Mouse (Mus musculus): Measurements from ENCODE around the gene Tert. TPM values are rescaled to one million over a fixed set of nuclear protein-coding genes. Genes with fewer than 3 reads are reported as not detected.

Tert gene
- polyA plus RNA-seq, 1 experiment, result 6.4 TPM

GRCm38 (mm10) chr13:73603522-73604155 is 23.1 kb upstream of the Tert start, which contains the start of gene Clptm1l:
TSS of gene Clptm1l (plus strand) at chr13:73604006.
- H3K27ac ChIP-seq (ENCODE audit: insufficient read depth, low read depth, low read length), result peak within 1 kb of the TSS; percentile 91
- TF ChIP-seq POLR2A (IDR thresholded peaks at IDR 0.05; ENCODE audit: low read depth, low read length), result peak; percentile 39
- TF ChIP-seq CTCF (conservative IDR thresholded peaks at IDR 0.05; ENCODE audit: insufficient read depth, insufficient read length, low read depth, low read length), result no peak
- no peaks in the 10 kb centered on the region for H3K36me3 ChIP-seq (ENCODE audit: control insufficient read depth, insufficient read depth, low read length)
- H3K4me3 ChIP-seq (ENCODE audit: insufficient read depth, low read depth, low read length), result peak within 1 kb of the TSS; percentile 95
- under 1% methylated on average over 53 of the region's 53 CpGs for WGBS
- no peaks in the 10 kb centered on the region for H3K27me3 ChIP-seq (replicated peaks; ENCODE audit: control insufficient read depth, insufficient read depth, low read length)
- DNase-seq, result peak; percentile 98
- peaks cover 10% of the 10 kb centered on the region for H3K4me1 ChIP-seq (ENCODE audit: control insufficient read depth, insufficient read depth, low read length)

- no peak overlapping the region for H3K27ac ChIP-seq (ENCODE audit: insufficient read depth, low read depth, low read length)
- no peaks in the 10 kb centered on the region for H3K36me3 ChIP-seq (ENCODE audit: control insufficient read depth, insufficient read depth, low read length)
- 2% methylated on average over 39 of the region's 39 CpGs for WGBS
- peak; percentile 3 for DNase-seq
- peaks cover 10% of the 10 kb centered on the region for H3K4me1 ChIP-seq (ENCODE audit: control insufficient read depth, insufficient read depth, low read length)
- no peaks in the 10 kb centered on the region for H3K27me3 ChIP-seq (replicated peaks; ENCODE audit: control insufficient read depth, insufficient read depth, low read length)
- TF ChIP-seq CTCF (conservative IDR thresholded peaks at IDR 0.05; ENCODE audit: insufficient read depth, insufficient read length, low read depth, low read length) (no peak), POLR2A (IDR thresholded peaks at IDR 0.05; ENCODE audit: low read depth, low read length) (no peak)
- H3K4me3 ChIP-seq (ENCODE audit: insufficient read depth, low read depth, low read length), result peak overlapping the region; percentile 95
Measured at GRCm38 (mm10) chr13:73604156-73604957, 22.4 kb upstream of the Tert start.

- Histone ChIP-seq H3K27me3 (replicated peaks; ENCODE audit: control insufficient read depth, insufficient read depth, low read length) (no peaks in the 10 kb centered on the region), H3K36me3 (ENCODE audit: control insufficient read depth, insufficient read depth, low read length) (no peaks in the 10 kb centered on the region; the same call in none of the 2 replicates), H3K27ac (ENCODE audit: insufficient read depth, low read depth, low read length) (no peak overlapping the region), H3K4me3 (ENCODE audit: insufficient read depth, low read depth, low read length) (no peak overlapping the region), H3K4me1 (ENCODE audit: control insufficient read depth, insufficient read depth, low read length) (no peaks in the 10 kb centered on the region)
- TF ChIP-seq CTCF (conservative IDR thresholded peaks at IDR 0.05; ENCODE audit: insufficient read depth, insufficient read length, low read depth, low read length) (no peak), POLR2A (IDR thresholded peaks at IDR 0.05; ENCODE audit: low read depth, low read length) (no peak)
- WGBS, result 91% methylated on average over 5 of the region's 5 CpGs
- DNase-seq, result no peak
Measured at GRCm38 (mm10) chr13:73618406-73618805, 8.3 kb upstream of the Tert start.

GRCm38 (mm10) chr13:73620637-73621036 is 6.1 kb upstream of the Tert start:
- H3K4me1 ChIP-seq (ENCODE audit: control insufficient read depth, insufficient read depth, low read length), result no peaks in the 10 kb centered on the region
- TF ChIP-seq POLR2A (IDR thresholded peaks at IDR 0.05; ENCODE audit: low read depth, low read length) (no peak), CTCF (conservative IDR thresholded peaks at IDR 0.05; ENCODE audit: insufficient read depth, insufficient read length, low read depth, low read length) (peak; percentile 31; the same call in 1 of the 2 replicates)
- no peak overlapping the region for H3K4me3 ChIP-seq (ENCODE audit: insufficient read depth, low read depth, low read length)
- DNase-seq, result no peak
- no peaks in the 10 kb centered on the region for H3K27me3 ChIP-seq (replicated peaks; ENCODE audit: control insufficient read depth, insufficient read depth, low read length)
- no peaks in the 10 kb centered on the region; the same call in none of the 2 replicates for H3K36me3 ChIP-seq (ENCODE audit: control insufficient read depth, insufficient read depth, low read length)
- no peak overlapping the region for H3K27ac ChIP-seq (ENCODE audit: insufficient read depth, low read depth, low read length)
- 69% methylated on average over 6 of the region's 6 CpGs for WGBS

GRCm38 (mm10) chr13:73626410-73626744 is 334 bp upstream of the Tert start:
- Histone ChIP-seq H3K36me3 (ENCODE audit: control insufficient read depth, insufficient read depth, low read length) (no peaks in the 10 kb centered on the region; the same call in none of the 2 replicates), H3K27me3 (replicated peaks; ENCODE audit: control insufficient read depth, insufficient read depth, low read length) (no peaks in the 10 kb centered on the region), H3K4me1 (ENCODE audit: control insufficient read depth, insufficient read depth, low read length) (no peaks in the 10 kb centered on the region), H3K4me3 (ENCODE audit: insufficient read depth, low read depth, low read length) (peak overlapping the region; percentile 73), H3K27ac (ENCODE audit: insufficient read depth, low read depth, low read length) (no peak overlapping the region)
- no peak for TF ChIP-seq POLR2A (IDR thresholded peaks at IDR 0.05; ENCODE audit: low read depth, low read length)
- no peak for TF ChIP-seq CTCF (conservative IDR thresholded peaks at IDR 0.05; ENCODE audit: insufficient read depth, insufficient read length, low read depth, low read length)
- no peak for DNase-seq
- 49% methylated on average over 6 of the region's 6 CpGs for WGBS

- WGBS, result 83% methylated on average over 11 of the region's 11 CpGs
- Histone ChIP-seq H3K27ac (ENCODE audit: insufficient read depth, low read depth, low read length) (no peak overlapping the region), H3K4me3 (ENCODE audit: insufficient read depth, low read depth, low read length) (no peak overlapping the region), H3K4me1 (ENCODE audit: control insufficient read depth, insufficient read depth, low read length) (no peaks in the 10 kb centered on the region), H3K36me3 (ENCODE audit: control insufficient read depth, insufficient read depth, low read length) (no peaks in the 10 kb centered on the region), H3K27me3 (replicated peaks; ENCODE audit: control insufficient read depth, insufficient read depth, low read length) (no peaks in the 10 kb centered on the region)
- TF ChIP-seq POLR2A (IDR thresholded peaks at IDR 0.05; ENCODE audit: low read depth, low read length) (no peak), CTCF (conservative IDR thresholded peaks at IDR 0.05; ENCODE audit: insufficient read depth, insufficient read length, low read depth, low read length) (no peak)
- no peak for DNase-seq
Measured at GRCm38 (mm10) chr13:73628586-73629113, 1.9 kb downstream of the Tert start.

DNA sequence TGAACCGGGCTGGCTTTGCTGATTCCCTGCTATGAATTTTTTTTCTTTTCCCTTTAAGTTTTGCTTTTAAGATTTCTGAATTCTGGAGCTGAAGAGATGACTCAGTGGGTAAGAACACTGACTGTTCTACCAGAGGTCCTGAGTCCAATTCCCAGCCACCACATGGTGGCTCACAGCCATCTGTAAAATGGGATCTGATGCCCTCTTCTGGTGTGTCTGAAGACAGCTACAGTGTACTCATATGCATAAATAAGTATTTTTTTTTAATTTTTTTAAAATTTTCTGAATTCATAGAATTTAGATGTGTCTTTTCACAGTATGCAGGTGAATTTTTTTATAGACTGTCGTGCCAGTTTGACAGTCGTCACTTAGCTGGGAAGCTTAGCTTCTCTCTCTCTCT is 5.1 kb downstream of the Tert start:
- H3K4me1 ChIP-seq (ENCODE audit: control insufficient read depth, insufficient read depth, low read length), result no peaks in the 10 kb centered on the region
- 84% methylated on average over 3 of the region's 3 CpGs for WGBS
- DNase-seq, result no peak
- H3K27me3 ChIP-seq (replicated peaks; ENCODE audit: control insufficient read depth, insufficient read depth, low read length), result no peaks in the 10 kb centered on the region
- no peaks in the 10 kb centered on the region for H3K36me3 ChIP-seq (ENCODE audit: control insufficient read depth, insufficient read depth, low read length)
- no peak overlapping the region for H3K27ac ChIP-seq (ENCODE audit: insufficient read depth, low read depth, low read length)
- TF ChIP-seq CTCF (conservative IDR thresholded peaks at IDR 0.05; ENCODE audit: insufficient read depth, insufficient read length, low read depth, low read length) (no peak), POLR2A (IDR thresholded peaks at IDR 0.05; ENCODE audit: low read depth, low read length) (no peak)
- H3K4me3 ChIP-seq (ENCODE audit: insufficient read depth, low read depth, low read length), result no peak overlapping the region
